Mouse (Mus musculus): Measurements from ENCODE around the gene Asgr1. TPM values are rescaled to one million over a fixed set of nuclear protein-coding genes. Genes with fewer than 3 reads are reported as not detected.
"Not testable (repeated sequence)": the region's sequence is repeated elsewhere in the genome, so short reads cannot be mapped to it uniquely, and the experiment has no call there.

Gene Asgr1
- total and polyA plus RNA-seq, 2 experiments from 2014 or later, result 1.2 to 4.5 TPM

DNA sequence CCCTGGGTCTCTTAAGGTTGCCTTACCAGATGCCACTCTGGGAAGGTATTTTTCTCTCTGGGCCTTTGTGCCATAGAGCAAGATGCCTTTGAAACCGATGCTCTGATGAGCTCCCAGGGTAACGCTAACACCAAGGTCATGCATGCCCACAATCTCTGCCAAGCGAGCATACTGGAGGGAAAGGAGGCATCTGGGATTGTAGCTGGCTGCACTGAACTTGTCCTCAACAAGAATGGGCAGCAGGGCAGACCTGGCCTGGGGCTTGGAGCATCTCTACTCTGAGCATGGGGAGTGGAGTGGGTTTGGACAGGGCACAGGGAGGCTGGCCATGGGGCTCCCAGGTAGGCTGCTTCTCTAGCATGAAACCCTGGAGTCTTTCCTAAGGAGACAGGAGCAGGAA, 40.5 kb upstream of the Asgr1 start:
- WGBS, result 80% methylated on average over 3 of the region's 3 CpGs
- Histone ChIP-seq H3K4me2 (ENCODE audit: low read depth, low read length, poor library complexity, severe bottlenecking) (no peak overlapping the region), H3K27me3 (ENCODE audit: insufficient read depth, low read length) (no peaks in the 10 kb centered on the region), H3K9ac (replicated peaks; ENCODE audit: low read length, poor library complexity, severe bottlenecking) (no peak overlapping the region), H3K27ac (ENCODE audit: low read depth, low read length) (no peak overlapping the region), H3K4me1 (ENCODE audit: insufficient read depth, low read length) (peaks cover 16% of the 10 kb centered on the region; the same call in 1 of the 2 replicates), H3K36me3 (ENCODE audit: insufficient read depth, low read length) (peaks cover 52% of the 10 kb centered on the region), H3K4me3 (ENCODE audit: low read depth, low read length) (no peak overlapping the region), H3K9me3 (ENCODE audit: low read length) (no peaks in the 10 kb centered on the region)
- ATAC-seq (ENCODE audit: low FRiP score) (no peak), DNase-seq (ENCODE audit: low spot score) (no peak)
- no peak for TF ChIP-seq CTCF (IDR thresholded peaks at IDR 0.05)

DNA sequence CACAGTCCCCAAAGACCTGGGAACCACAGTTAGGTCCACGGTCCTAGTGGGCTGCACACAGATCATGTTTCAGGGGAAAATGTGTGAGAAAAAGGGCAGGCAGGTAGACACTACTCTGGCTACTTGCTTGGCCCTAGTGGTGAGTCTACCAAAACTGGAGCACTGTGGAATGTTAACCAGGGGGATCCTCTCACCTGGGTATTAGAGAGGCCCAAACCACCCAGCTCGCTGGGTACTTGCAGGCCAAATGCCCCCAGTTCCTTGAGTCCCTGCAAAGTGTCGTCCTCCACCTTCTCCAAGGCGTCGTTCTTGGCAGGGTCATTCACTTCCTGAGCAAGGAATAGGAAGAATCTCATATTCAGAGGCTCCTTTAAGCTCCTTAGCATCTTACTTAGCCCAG, 39.8 kb upstream of the Asgr1 start:
- peaks cover 16% of the 10 kb centered on the region; the same call in 1 of the 2 replicates for H3K4me1 ChIP-seq (ENCODE audit: insufficient read depth, low read length)
- 65% methylated on average over 5 of the region's 5 CpGs for WGBS
- H3K4me2 ChIP-seq (ENCODE audit: low read depth, low read length, poor library complexity, severe bottlenecking), result peak overlapping the region; percentile 73; the same call in 1 of the 2 replicates
- no peak overlapping the region for H3K9ac ChIP-seq (replicated peaks; ENCODE audit: low read length, poor library complexity, severe bottlenecking)
- no peaks in the 10 kb centered on the region for H3K9me3 ChIP-seq (ENCODE audit: low read length)
- TF ChIP-seq CTCF (IDR thresholded peaks at IDR 0.05), result no peak
- H3K36me3 ChIP-seq (ENCODE audit: insufficient read depth, low read length), result peaks cover 45% of the 10 kb centered on the region
- no peak overlapping the region for H3K27ac ChIP-seq (ENCODE audit: low read depth, low read length)
- H3K27me3 ChIP-seq (ENCODE audit: insufficient read depth, low read length), result no peaks in the 10 kb centered on the region
- no peak overlapping the region for H3K4me3 ChIP-seq (ENCODE audit: low read depth, low read length)
- no peak for ATAC-seq (ENCODE audit: low FRiP score)
- DNase-seq (ENCODE audit: low spot score), result no peak

- Histone ChIP-seq H3K9ac (replicated peaks; ENCODE audit: low read length, poor library complexity, severe bottlenecking) (peak within 1 kb of the TSS; percentile 72), H3K4me2 (ENCODE audit: low read depth, low read length, poor library complexity, severe bottlenecking) (peak within 1 kb of the TSS; percentile 73), H3K4me3 (ENCODE audit: low read depth, low read length) (peak within 1 kb of the TSS; percentile 59), H3K27ac (ENCODE audit: low read depth, low read length) (peak within 1 kb of the TSS; percentile 72), H3K27me3 (ENCODE audit: insufficient read depth, low read length) (no peaks in the 10 kb centered on the region), H3K36me3 (ENCODE audit: insufficient read depth, low read length) (peaks cover 35% of the 10 kb centered on the region), H3K9me3 (ENCODE audit: low read length) (no peaks in the 10 kb centered on the region), H3K4me1 (ENCODE audit: insufficient read depth, low read length) (peaks cover 16% of the 10 kb centered on the region; the same call in 1 of the 2 replicates)
- peak; percentile 91 for DNase-seq (ENCODE audit: low spot score)
- under 1% methylated on average over 35 of the region's 35 CpGs for WGBS
- peak; percentile 65 for TF ChIP-seq CTCF (IDR thresholded peaks at IDR 0.05)
- peak; percentile 66 for ATAC-seq (ENCODE audit: low FRiP score)
Observed at GRCm38 (mm10) chr11:70014880-70015558, 38.9 kb upstream of the Asgr1 start, which contains the start of gene Acadvl. Acadvl (minus strand) TSS chr11:70015411.

DNA sequence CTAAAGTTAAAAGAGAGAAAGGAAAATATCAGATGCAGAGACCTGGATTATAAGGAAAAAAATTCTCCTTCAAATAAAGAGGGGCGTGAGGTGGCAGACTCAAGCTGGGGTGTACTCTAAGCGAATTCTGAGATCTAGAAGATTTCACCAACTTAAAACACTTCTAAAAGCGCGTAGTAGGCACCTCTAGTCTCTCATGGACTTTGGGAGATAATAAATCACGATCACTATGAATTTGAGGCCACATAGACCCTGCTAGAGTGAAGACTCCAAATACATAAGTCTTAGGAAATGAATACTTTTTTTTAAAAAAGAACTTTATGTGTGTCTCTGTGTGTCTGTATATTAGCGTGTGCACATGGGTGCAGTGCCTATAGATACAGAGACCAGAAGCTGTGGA, 38.2 kb upstream of the Asgr1 start:
- ATAC-seq (ENCODE audit: low FRiP score), result no peak
- Histone ChIP-seq H3K9me3 (ENCODE audit: low read length) (no peaks in the 10 kb centered on the region), H3K27ac (ENCODE audit: low read depth, low read length) (no peak overlapping the region)

DNA sequence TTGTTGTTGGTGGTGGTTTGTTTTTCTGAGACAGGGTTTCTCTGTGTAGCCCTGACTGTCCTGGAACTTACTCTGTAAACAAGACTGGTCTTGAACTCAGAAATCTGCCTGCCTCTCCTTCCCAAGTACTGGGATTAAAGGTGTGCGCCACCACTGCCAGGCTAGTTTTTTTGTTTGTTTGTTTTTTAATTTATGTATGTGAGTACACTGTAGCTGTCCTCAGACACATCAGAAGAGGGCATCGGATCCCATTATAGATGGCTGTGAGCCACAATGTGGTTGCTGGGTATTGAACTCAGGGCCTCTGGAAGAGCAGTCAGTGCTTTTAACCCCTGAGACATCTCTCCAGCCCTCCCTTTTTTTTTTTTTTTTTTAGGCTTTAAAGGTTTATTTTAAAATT, 37.7 kb upstream of the Asgr1 start:
- H3K4me2 ChIP-seq (ENCODE audit: low read depth, low read length, poor library complexity, severe bottlenecking); DNase-seq (ENCODE audit: low spot score); H3K27me3 ChIP-seq (ENCODE audit: insufficient read depth, low read length); H3K27ac ChIP-seq (ENCODE audit: low read depth, low read length); H3K4me3 ChIP-seq (ENCODE audit: low read depth, low read length); ATAC-seq (ENCODE audit: low FRiP score); H3K9me3 ChIP-seq (ENCODE audit: low read length); H3K9ac ChIP-seq (replicated peaks; ENCODE audit: low read length, poor library complexity, severe bottlenecking): not testable (repeated sequence)
- Histone ChIP-seq H3K4me1 (ENCODE audit: insufficient read depth, low read length) (peaks cover 16% of the 10 kb centered on the region; the same call in 1 of the 2 replicates), H3K36me3 (ENCODE audit: insufficient read depth, low read length) (peaks cover 24% of the 10 kb centered on the region)
- WGBS, result 76% methylated on average over 2 of the region's 2 CpGs

More for the DNA sequence above, 38.2 kb upstream of the Asgr1 start:
- Histone ChIP-seq H3K4me2 (ENCODE audit: low read depth, low read length, poor library complexity, severe bottlenecking) (peak overlapping the region; percentile 73), H3K36me3 (ENCODE audit: insufficient read depth, low read length) (peaks cover 29% of the 10 kb centered on the region), H3K27me3 (ENCODE audit: insufficient read depth, low read length) (no peaks in the 10 kb centered on the region), H3K4me3 (ENCODE audit: low read depth, low read length) (peak overlapping the region; percentile 59), H3K4me1 (ENCODE audit: insufficient read depth, low read length) (peaks cover 16% of the 10 kb centered on the region; the same call in 1 of the 2 replicates), H3K9ac (replicated peaks; ENCODE audit: low read length, poor library complexity, severe bottlenecking) (no peak overlapping the region)
- 63% methylated on average over 6 of the region's 6 CpGs for WGBS
- no peak for TF ChIP-seq CTCF (IDR thresholded peaks at IDR 0.05)
- DNase-seq (ENCODE audit: low spot score), result no peak

- DNase-seq (ENCODE audit: low spot score) (no peak), ATAC-seq (ENCODE audit: low FRiP score) (no peak)
- H3K9me3 ChIP-seq (ENCODE audit: low read length), result no peaks in the 10 kb centered on the region
- peaks cover 20% of the 10 kb centered on the region for H3K36me3 ChIP-seq (ENCODE audit: insufficient read depth, low read length)
- H3K9ac ChIP-seq (replicated peaks; ENCODE audit: low read length, poor library complexity, severe bottlenecking), result peak within 1 kb of the TSS; percentile 80
- 54% methylated on average over 3 of the region's 3 CpGs for WGBS
- no peaks in the 10 kb centered on the region for H3K27me3 ChIP-seq (ENCODE audit: insufficient read depth, low read length)
- TF ChIP-seq CTCF (IDR thresholded peaks at IDR 0.05), result no peak
- H3K4me3 ChIP-seq (ENCODE audit: low read depth, low read length), result peak within 1 kb of the TSS; percentile 63
- H3K4me2 ChIP-seq (ENCODE audit: low read depth, low read length, poor library complexity, severe bottlenecking), result peak within 1 kb of the TSS; percentile 87
- peaks cover 16% of the 10 kb centered on the region; the same call in 1 of the 2 replicates for H3K4me1 ChIP-seq (ENCODE audit: insufficient read depth, low read length)
- H3K27ac ChIP-seq (ENCODE audit: low read depth, low read length), result peak within 1 kb of the TSS; percentile 96
Observed at GRCm38 (mm10) chr11:70016669-70017068, 37.2 kb upstream of the Asgr1 start, which contains the start of gene Dlg4. Dlg4 (plus strand) TSS chr11:70016942.

Data from midbrain, postnatal 0 days (tissue).